ENCODE assay signal across 8 mouse cellular contexts in the genomic region with DNA sequence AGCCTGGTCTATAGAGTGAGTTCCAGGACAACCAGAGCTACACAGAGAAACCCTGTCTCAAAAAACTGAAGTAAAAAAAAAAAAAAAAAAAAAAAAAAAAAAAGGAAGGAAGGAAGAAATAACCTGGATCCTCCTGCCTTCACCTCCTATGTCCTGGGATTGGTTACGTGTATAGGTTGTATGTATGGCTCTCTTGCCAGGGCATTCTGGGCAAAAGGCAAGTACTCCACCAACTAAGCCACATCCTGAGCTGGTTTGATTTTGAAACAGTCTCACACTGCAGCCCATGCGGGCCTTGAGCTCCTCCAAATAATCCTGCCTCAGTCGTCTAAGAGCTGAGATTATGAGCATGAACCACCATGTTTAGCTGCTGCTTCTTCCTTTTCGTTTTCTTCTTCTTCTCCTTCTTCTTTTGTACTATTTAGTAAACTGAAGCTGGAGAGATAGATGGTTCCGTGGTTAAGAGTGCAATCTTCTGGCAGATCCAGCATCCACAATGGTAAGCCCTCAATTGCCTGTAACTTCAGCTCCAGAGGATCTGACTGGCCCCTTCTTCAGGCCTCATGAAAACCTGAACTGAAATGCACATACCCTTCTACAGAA. TPM values are rescaled to one million over a fixed set of nuclear protein-coding genes. Genes with fewer than 3 reads are reported as not detected.
A peak's percentile ranks its signal among the peaks of the same experiment; 100 is the strongest.
DNase-seq lines count a peak whose midpoint lies in the region; ATAC-seq and TF ChIP-seq lines count a peak whose summit lies in the region.

No protein-coding gene starts in this region.

- H3K4me1 ChIP-seq in cerebellum, adult 2 months (ENCODE audit: control insufficient read depth, insufficient read depth, low read length) = peaks cover 8% of the 10 kb centered on the region; the same call in 1 of the 2 replicates
- peaks cover 48% of the 10 kb centered on the region for H3K4me1 ChIP-seq in forebrain, embryonic 10.5 days
- peaks cover 49% of the 10 kb centered on the region for H3K4me1 ChIP-seq in liver, embryonic 13.5 days (replicated peaks)

- peak overlapping the region; percentile 81 for H3K4me2 ChIP-seq in liver, embryonic 13.5 days

- H3K36me3 ChIP-seq in forebrain, embryonic 10.5 days (replicated peaks) = peaks cover 25% of the 10 kb centered on the region
- peaks cover 25% of the 10 kb centered on the region for H3K36me3 ChIP-seq in liver, embryonic 13.5 days

- no peak for ATAC-seq in liver, embryonic 13.5 days (ENCODE audit: low read depth)

- no peak for TF ChIP-seq CTCF in cerebellum, adult 2 months (IDR thresholded peaks at IDR 0.05; ENCODE audit: borderline replicate concordance, insufficient read depth, low read depth, low read length)

- no peaks in the 10 kb centered on the region for H3K27me3 ChIP-seq in cerebellum, adult 2 months (ENCODE audit: control insufficient read depth, insufficient read depth, low read length)
- H3K27me3 ChIP-seq in forebrain, embryonic 10.5 days (ENCODE audit: poor library complexity, severe bottlenecking) = peaks cover 11% of the 10 kb centered on the region
- peaks cover 12% of the 10 kb centered on the region for H3K27me3 ChIP-seq in liver, embryonic 13.5 days

- TF ChIP-seq POLR2A in cerebellum, adult 2 months (IDR thresholded peaks at IDR 0.05; ENCODE audit: borderline replicate concordance, insufficient read depth, low read length) = no peak

- 0 out of 2 replicates have a peak overlapping the region, but pooled peaks have one; percentile 26 for H3K27ac ChIP-seq in cerebellum, adult 2 months (ENCODE audit: insufficient read depth, low read length)
- H3K27ac ChIP-seq in forebrain, embryonic 10.5 days = peak overlapping the region; percentile 97
- H3K27ac ChIP-seq in liver, embryonic 13.5 days = peak overlapping the region; percentile 96

- DNase-seq in cerebellum, adult 2 months = no peak
- no peak for DNase-seq in cerebellum, adult 9-10 months
- DNase-seq in 3T3-L1 (ENCODE audit: low read depth, low spot score) = peak; percentile 28
- DNase-seq in forebrain, embryonic 10.5 days (ENCODE audit: extremely low spot score, low spot score) = no peak
- DNase-seq in liver, embryonic 13.5 days = no peak
- DNase-seq in right cerebral cortex, postnatal 14 days = no peak
- DNase-seq in kidney, adult 18-20 months = no peak
- DNase-seq in gastrocnemius, postnatal 10 days = no peak

- no peaks in the 10 kb centered on the region for H3K9me3 ChIP-seq in forebrain, embryonic 10.5 days
- no peaks in the 10 kb centered on the region for H3K9me3 ChIP-seq in liver, embryonic 13.5 days (replicated peaks)

- peak overlapping the region; percentile 8 for H3K4me3 ChIP-seq in cerebellum, adult 2 months (replicated peaks; ENCODE audit: insufficient read depth, low read depth, low read length)
- H3K4me3 ChIP-seq in forebrain, embryonic 10.5 days = peak overlapping the region; percentile 90
- peak overlapping the region; percentile 88 for H3K4me3 ChIP-seq in liver, embryonic 13.5 days (replicated peaks)

- 61% methylated on average over 5 of the region's 5 CpGs for whole genome bisulfite sequencing in cerebellum, adult 2 months
- 73% methylated on average over 5 of the region's 5 CpGs for WGBS in forebrain, embryonic 10.5 days
- WGBS in liver, embryonic 13.5 days (ENCODE audit: insufficient replicate concordance) = 59% methylated on average over 5 of the region's 5 CpGs

- H3K9ac ChIP-seq in liver, embryonic 13.5 days = peak overlapping the region; percentile 92

RNA-seq across cellular contexts. Expression of gene Clk2, which starts 0.9 kb away (rescaled TPM):
- 75.5 and 80.2 TPM in 2 replicates for polyA plus RNA-seq in cerebellum, adult 2 months (2012; rRNA removed)
- 33.7 and 34.2 TPM in 2 replicates for polyA plus RNA-seq in forebrain, embryonic 10.5 days (2016; fragmentation: Nextera tagmentation; extraction: Ambion mirVana)
- polyA plus RNA-seq in liver, embryonic 13.5 days (2015; fragmentation: Nextera tagmentation; extraction: Ambion mirVana) = 10.3 and 10.8 TPM in 2 replicates
- 10 to 100 TPM; 21.5 to 32.6 TPM for total RNA-seq in gastrocnemius, postnatal 10 days (2021)

RNA-seq across cellular contexts. Expression of gene Hcn3, which starts 3.7 kb away (rescaled TPM):
- 13.0 and 14.6 TPM in 2 replicates for polyA plus RNA-seq in cerebellum, adult 2 months (2012; rRNA removed)
- polyA plus RNA-seq in forebrain, embryonic 10.5 days (2016; fragmentation: Nextera tagmentation; extraction: Ambion mirVana) = 4.8 and 5.5 TPM in 2 replicates
- 0.75 and 0.78 TPM in 2 replicates for polyA plus RNA-seq in liver, embryonic 13.5 days (2015; fragmentation: Nextera tagmentation; extraction: Ambion mirVana)
- total RNA-seq in gastrocnemius, postnatal 10 days (2021) = 1 to 10 TPM in 1 of 2 experiments, under 1 TPM in 1; 0.12 to 1.1 TPM

RNA-seq across cellular contexts. Expression of gene Scamp3, which starts 13.5 kb away (rescaled TPM):
- 109 and 121 TPM in 2 replicates for polyA plus RNA-seq in cerebellum, adult 2 months (2012; rRNA removed)
- 100 and 103 TPM in 2 replicates for polyA plus RNA-seq in forebrain, embryonic 10.5 days (2016; fragmentation: Nextera tagmentation; extraction: Ambion mirVana)
- polyA plus RNA-seq in liver, embryonic 13.5 days (2015; fragmentation: Nextera tagmentation; extraction: Ambion mirVana) = 67.4 and 72.1 TPM in 2 replicates
- 10 to 100 TPM; 36.7 to 40.0 TPM for total RNA-seq in gastrocnemius, postnatal 10 days (2021)

RNA-seq across cellular contexts. Expression of gene Fam189b, which starts 19.2 kb away (rescaled TPM):
- 86.8 and 97.7 TPM in 2 replicates for polyA plus RNA-seq in cerebellum, adult 2 months (2012; rRNA removed)
- 25.1 and 25.6 TPM in 2 replicates for polyA plus RNA-seq in forebrain, embryonic 10.5 days (2016; fragmentation: Nextera tagmentation; extraction: Ambion mirVana)
- 2.8 and 3.9 TPM in 2 replicates for polyA plus RNA-seq in liver, embryonic 13.5 days (2015; fragmentation: Nextera tagmentation; extraction: Ambion mirVana)
- total RNA-seq in gastrocnemius, postnatal 10 days (2021) = 10 to 100 TPM; 11.1 to 12.9 TPM

RNA-seq across cellular contexts. Expression of gene Pklr, which starts 27.8 kb away (rescaled TPM):
- 0.03 and 0.07 TPM in 2 replicates for polyA plus RNA-seq in cerebellum, adult 2 months (2012; rRNA removed)
- polyA plus RNA-seq in forebrain, embryonic 10.5 days (2016; fragmentation: Nextera tagmentation; extraction: Ambion mirVana) = 4.5 and 5.6 TPM in 2 replicates
- 133 and 136 TPM in 2 replicates for polyA plus RNA-seq in liver, embryonic 13.5 days (2015; fragmentation: Nextera tagmentation; extraction: Ambion mirVana)
- under 1 TPM in 1 of 2 experiments, not detected in 1; 0.41 TPM for total RNA-seq in gastrocnemius, postnatal 10 days (2021)

Comparison
In these comparisons a context has a peak if more than half of its experiments do, and no peak if none do; other contexts are left out.
1. H3K27ac ChIP-seq: peak in every context shown above with its lines; median percentile 97 in forebrain, embryonic 10.5 days; 96 in liver, embryonic 13.5 days; 26 in cerebellum, adult 2 months.
2. H3K4me3 ChIP-seq: peak in every context shown above with its lines; median percentile 90 in forebrain, embryonic 10.5 days; 88 in liver, embryonic 13.5 days; 8 in cerebellum, adult 2 months.